Mouse (Mus musculus): ENCODE results near the gene Txndc11. TPM values are rescaled to one million over a fixed set of nuclear protein-coding genes. Genes with fewer than 3 reads are reported as not detected.

Txndc11 gene
- total RNA-seq, 2 experiments from 2014 or later, result 33.3 to 33.9 TPM

GRCm38 (mm10) chr16:11124110-11124509 lies 10.3 kb downstream of the Txndc11 start:
- no peak for DNase-seq (ENCODE audit: low spot score in 2 of 2)
- intact Hi-C loops (cut with DNase I), result no loop called here

- no peak for DNase-seq (ENCODE audit: low spot score in 2 of 2)
These were observed 11.8 kb downstream of the Txndc11 start for GRCm38 (mm10) chr16:11122625-11123024.

GRCm38 (mm10) chr16:11109198-11109740 lies 25.2 kb downstream of the Txndc11 start:
- peak in 1 of 2 experiments; percentile 42 for DNase-seq (ENCODE audit: low spot score in 2 of 2)
- intact Hi-C loops (cut with DNase I), result loop anchor here (1.0 to 2.0 kb wide), 2 partner anchors 73 to 236 kb away; no protein-coding TSS in a partner anchor

More at GRCm38 (mm10) chr16:11122625-11123024, 11.8 kb downstream of the Txndc11 start:
- intact Hi-C loops (cut with DNase I), result no loop called here

- DNase-seq (ENCODE audit: low spot score in 2 of 2), result no peak
These were observed 29.5 kb downstream of the Txndc11 start for GRCm38 (mm10) chr16:11104905-11105304.

GRCm38 (mm10) chr16:11097301-11097700 lies 37.1 kb downstream of the Txndc11 start:
- intact Hi-C loops (cut with DNase I), result no loop called here
- DNase-seq (ENCODE audit: low spot score in 2 of 2), result no peak

More at GRCm38 (mm10) chr16:11104905-11105304, 29.5 kb downstream of the Txndc11 start:
- intact Hi-C loops (cut with DNase I), result no loop called here

- intact Hi-C loops (cut with DNase I), result loop anchor here (2.0 kb wide), 1 partner anchor 27 kb away; the partner anchor contains the start of gene Litaf
- no peak for DNase-seq (ENCODE audit: low spot score in 2 of 2)
These were observed 40.6 kb downstream of the Txndc11 start for GRCm38 (mm10) chr16:11093717-11094386.

- DNase-seq (ENCODE audit: low spot score in 2 of 2), result peak in 1 of 2 experiments; percentile 91
These were observed 41.9 kb downstream of the Txndc11 start for GRCm38 (mm10) chr16:11092523-11092922.

GRCm38 (mm10) chr16:11092061-11092460 lies 42.4 kb downstream of the Txndc11 start:
- intact Hi-C loops (cut with DNase I), result loop anchor here (2.0 kb wide), 1 partner anchor 25 kb away; the partner anchor contains the start of gene Litaf

More at GRCm38 (mm10) chr16:11092523-11092922, 41.9 kb downstream of the Txndc11 start:
- intact Hi-C loops (cut with DNase I), result loop anchor here (2.0 kb wide), 1 partner anchor 26 kb away; the partner anchor contains the start of gene Litaf

GRCm38 (mm10) chr16:11090836-11091570 lies 43.4 kb downstream of the Txndc11 start:
- DNase-seq (ENCODE audit: low spot score in 2 of 2), result peak in 1 of 2 experiments; percentile 30
- intact Hi-C loops (cut with DNase I), result no loop called here

More at GRCm38 (mm10) chr16:11092061-11092460, 42.4 kb downstream of the Txndc11 start:
- DNase-seq (ENCODE audit: low spot score in 2 of 2), result no peak

- intact Hi-C loops (cut with DNase I), result no loop called here
- DNase-seq (ENCODE audit: low spot score in 2 of 2), result peak in 1 of 2 experiments; percentile 65
These were observed 47.4 kb downstream of the Txndc11 start for GRCm38 (mm10) chr16:11086856-11087588.

- intact Hi-C loops (cut with DNase I), result no loop called here
- DNase-seq (ENCODE audit: low spot score in 2 of 2), result no peak
These were observed 48.2 kb downstream of the Txndc11 start for GRCm38 (mm10) chr16:11086299-11086698.

GRCm38 (mm10) chr16:11084181-11084580 lies 50.3 kb downstream of the Txndc11 start:
- no peak for DNase-seq (ENCODE audit: low spot score in 2 of 2)
- intact Hi-C loops (cut with DNase I), result no loop called here

GRCm38 (mm10) chr16:11078216-11078869 lies 56.1 kb downstream of the Txndc11 start:
- DNase-seq (ENCODE audit: low spot score in 2 of 2), result no peak
- intact Hi-C loops (cut with DNase I), result no loop called here

GRCm38 (mm10) chr16:11077601-11078201 lies 56.7 kb downstream of the Txndc11 start:
- no peak for DNase-seq (ENCODE audit: low spot score in 2 of 2)
- intact Hi-C loops (cut with DNase I), result no loop called here

- DNase-seq (ENCODE audit: low spot score in 2 of 2), result no peak
- intact Hi-C loops (cut with DNase I), result no loop called here
These were observed 61.4 kb downstream of the Txndc11 start for GRCm38 (mm10) chr16:11073060-11073459.

- no peak for DNase-seq (ENCODE audit: low spot score in 2 of 2)
- intact Hi-C loops (cut with DNase I), result no loop called here
These were observed 62.0 kb downstream of the Txndc11 start for GRCm38 (mm10) chr16:11072454-11072853.

GRCm38 (mm10) chr16:11071887-11072286 lies 62.6 kb downstream of the Txndc11 start:
- intact Hi-C loops (cut with DNase I), result no loop called here

GRCm38 (mm10) chr16:11071176-11071575 lies 63.3 kb downstream of the Txndc11 start:
- DNase-seq (ENCODE audit: low spot score in 2 of 2), result no peak
- intact Hi-C loops (cut with DNase I), result no loop called here

More at GRCm38 (mm10) chr16:11071887-11072286, 62.6 kb downstream of the Txndc11 start:
- no peak for DNase-seq (ENCODE audit: low spot score in 2 of 2)

Measured in left cerebral cortex, postnatal 25 days (tissue).